Mouse (Mus musculus) myocyte (in vitro differentiated cells): Measurements from ENCODE around the gene Tmem238.

Source experiments
- CEBPB ChIP-seq: IDR thresholded peaks from 2 replicates; pipeline ENCODE4 v1.6.1; 2011; ENCODE audit warnings: mild to moderate bottlenecking, moderate library complexity; ENCODE audit not compliant: poor library complexity, insufficient read depth, severe bottlenecking
- MAX ChIP-seq: IDR thresholded peaks from one replicate; pipeline ENCODE4 v1.6.1; 2011; ENCODE audit warnings: low read depth, mild to moderate bottlenecking, control low read depth
- MYOD1 ChIP-seq, 3 experiments: IDR thresholded peaks; one replicate each; pipeline ENCODE4 v1.6.1; 2011; ENCODE audit warnings: control low read depth in 2 of 3, low read depth in 2 of 3, mild to moderate bottlenecking in 2 of 3, moderate library complexity in 1 of 3; ENCODE audit not compliant: insufficient read length in 2 of 3, control insufficient read depth in 1 of 3
- MYOG ChIP-seq, 3 experiments: IDR thresholded peaks; one replicate each; pipeline ENCODE4 v1.6.1; 2011; ENCODE audit warnings: control low read depth in 2 of 3, low read depth in 2 of 3, mild to moderate bottlenecking in 2 of 3; ENCODE audit not compliant: insufficient read length in 2 of 3, control insufficient read depth in 1 of 3, insufficient read depth in 1 of 3
- POLR2A ChIP-seq: IDR thresholded peaks from one replicate; pipeline ENCODE4 v1.6.1; 2011; ENCODE audit warnings: low read depth, mild to moderate bottlenecking, control low read depth, moderate library complexity; ENCODE audit not compliant: insufficient read length
- POLR2AphosphoS2 ChIP-seq: IDR thresholded peaks from one replicate; pipeline ENCODE4 v1.6.1; 2011; ENCODE audit warnings: low read depth, control low read depth; ENCODE audit not compliant: insufficient read length
- TCF12 ChIP-seq: IDR thresholded peaks from one replicate; pipeline ENCODE4 v1.6.1; 2011; ENCODE audit warnings: mild to moderate bottlenecking, control low read depth; ENCODE audit not compliant: poor library complexity, insufficient read depth, severe bottlenecking
- USF1 ChIP-seq: IDR thresholded peaks from one replicate; pipeline ENCODE4 v1.6.1; 2011; ENCODE audit warnings: low read depth, mild to moderate bottlenecking, control low read depth, moderate library complexity

DNA sequence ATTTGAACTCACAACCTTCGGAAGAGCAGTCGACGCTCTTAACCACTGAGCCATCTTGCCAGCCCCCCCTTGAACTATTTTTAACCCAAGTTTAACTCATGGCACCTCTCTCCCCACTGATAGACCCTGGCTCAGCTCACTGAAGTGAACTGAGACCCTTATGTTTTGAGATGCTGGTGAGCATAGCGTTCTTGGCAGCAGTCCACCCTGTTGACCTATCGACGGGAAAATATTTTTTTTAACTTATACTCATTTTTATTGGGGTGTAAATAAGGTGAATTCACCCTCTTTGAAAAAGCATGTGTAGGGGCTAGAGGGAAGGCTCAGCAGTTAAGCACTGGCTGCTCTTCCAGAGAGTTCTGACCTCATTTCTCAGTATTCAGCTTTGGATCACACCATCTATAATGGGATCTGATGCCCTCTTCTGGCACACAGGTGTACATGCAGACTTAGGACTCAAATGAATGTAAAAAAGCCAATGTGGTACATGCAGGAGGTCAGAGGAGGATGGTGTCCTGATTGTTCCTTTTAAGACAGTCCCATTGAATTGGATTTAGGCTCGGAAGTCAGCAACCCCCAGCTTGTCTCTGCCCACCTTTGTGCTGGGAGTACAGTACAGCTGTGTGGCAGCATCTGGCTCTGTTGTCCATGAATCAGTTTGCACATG, 6.4 kb upstream of the Tmem238 start:
- TF ChIP-seq MAX (no peak), POLR2A (peak; percentile 42), USF1 (no peak), CEBPB (no peak), TCF12 (no peak), MYOD1 (IDR thresholded peaks at IDR 0.05; ENCODE audit: control insufficient read depth in 1 of 3, insufficient read length in 2 of 3, low read depth in 2 of 3) (no peak), POLR2AphosphoS2 (peak; percentile 83), MYOG (IDR thresholded peaks at IDR 0.05; ENCODE audit: control insufficient read depth in 1 of 3, insufficient read depth in 1 of 3, insufficient read length in 2 of 3, low read depth in 2 of 3) (no peak)
